Mouse (Mus musculus): ENCODE measurements at regions not wholly inside any gene's neighbourhood (a gene's known extent, or its start where the extent isn't known, plus 50 kb on each side); places are given as distances from the start of the nearest gene placed in this dataset.

DNA sequence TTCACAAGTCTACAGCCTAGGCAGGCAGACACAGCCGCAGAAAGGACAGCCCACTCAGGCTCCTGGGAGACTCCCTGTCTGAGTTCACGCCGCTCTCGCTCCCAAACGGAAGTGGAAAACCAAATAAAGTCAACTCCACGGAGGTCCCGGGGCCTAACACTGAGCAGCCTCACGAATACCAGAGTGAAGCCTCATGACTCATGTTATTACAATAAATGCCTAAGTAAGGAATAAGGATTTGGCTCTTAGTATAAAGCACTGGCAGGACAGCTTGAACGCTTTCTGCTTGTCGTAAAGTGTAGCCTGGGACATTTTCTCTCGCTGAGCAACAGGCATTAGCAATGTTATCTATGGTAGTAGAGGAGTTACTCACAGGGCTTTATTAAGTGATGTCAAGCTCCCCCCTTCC is 181.7 kb downstream of the Msrb3 start:
- no peak for TF ChIP-seq CTCF (IDR thresholded peaks at IDR 0.05; ENCODE audit: low read depth)
- TF ChIP-seq EP300 (IDR thresholded peaks at IDR 0.05; ENCODE audit: low read depth) = no peak

Data from liver, embryonic 14.5 days (tissue).